Mouse (Mus musculus) MEL (cell line): ENCODE data around the gene Pdcd2l. TPM values are rescaled to one million over a fixed set of nuclear protein-coding genes. Genes with fewer than 3 reads are reported as not detected.

ENCODE experiments used
- DNase-seq: peaks from one replicate; pipeline ENCODE4 v3.0.0; 2011; ENCODE audit warnings: low read depth, low spot score
- H3K27ac ChIP-seq: 2 replicates; pipeline ENCODE4 v1.5.1; 2012; ENCODE audit warnings: low read depth, mild to moderate bottlenecking, control low read depth, low read length, moderate library complexity; ENCODE audit not compliant: control insufficient read depth
- H3K27me3 ChIP-seq, 2 experiments: fragments of 150-350 bp in 1 of 2; sonication (generic) in 1 of 2; 2 replicates each; pipeline ENCODE4 v1.6.1; 2012; ENCODE audit warnings: low read length in 2 of 2, mild to moderate bottlenecking in 2 of 2, improper control_type of control experiment in 1 of 2, moderate library complexity in 1 of 2; ENCODE audit not compliant: insufficient read depth in 2 of 2, control insufficient read depth in 1 of 2
- H3K36me3 ChIP-seq, 2 experiments: 2 replicates each; pipeline ENCODE4 v1.6.1; 2012 to 2014; ENCODE audit warnings: low read length in 2 of 2, improper control_type of control experiment in 1 of 2, inconsistent platforms in 1 of 2, mild to moderate bottlenecking in 1 of 2; ENCODE audit not compliant: insufficient read depth in 2 of 2, control insufficient read depth in 1 of 2
- H3K4me1 ChIP-seq, 2 experiments: fragments of 150-350 bp in 1 of 2; sonication (generic) in 1 of 2; 2 replicates each; pipeline ENCODE4 v1.6.1; 2012; ENCODE audit warnings: low read length in 2 of 2, improper control_type of control experiment in 1 of 2, mild to moderate bottlenecking in 1 of 2; ENCODE audit not compliant: insufficient read depth in 2 of 2, control insufficient read depth in 1 of 2
- H3K4me3 ChIP-seq, 2 experiments: fragments of 150-350 bp in 1 of 2; sonication (generic) in 1 of 2; 2 replicates each; pipeline ENCODE4 v1.5.1; 2012; ENCODE audit warnings: low read depth in 2 of 2, low read length in 2 of 2, mild to moderate bottlenecking in 2 of 2, moderate library complexity in 2 of 2, control low read depth in 1 of 2, improper control_type of control experiment in 1 of 2; ENCODE audit not compliant: control insufficient read depth in 1 of 2, insufficient read depth in 1 of 2
- H3K79me2 ChIP-seq: 2 replicates; pipeline ENCODE4 v1.6.1; 2012; ENCODE audit warnings: mild to moderate bottlenecking, low read length, moderate library complexity; ENCODE audit not compliant: control insufficient read depth, poor library complexity, insufficient read depth
- H3K9ac ChIP-seq: 2 replicates; pipeline ENCODE4 v1.6.1; 2012; ENCODE audit warnings: low read depth, mild to moderate bottlenecking, control low read depth, low read length, moderate library complexity; ENCODE audit not compliant: control insufficient read depth, poor library complexity, severe bottlenecking
- H3K9me3 ChIP-seq: fragments of 150-350 bp; sonication (generic); replicated peaks from 2 replicates; pipeline ENCODE4 v1.6.1; 2012; ENCODE audit warnings: mild to moderate bottlenecking, low read length, improper control_type of control experiment, moderate library complexity; ENCODE audit not compliant: insufficient read depth
- BHLHE40 ChIP-seq: IDR thresholded peaks from 2 replicates; pipeline ENCODE4 v1.6.1; 2012; ENCODE audit warnings: low read depth, mild to moderate bottlenecking, inconsistent platforms, low read length, improper control_type of control experiment, borderline replicate concordance
- CHD1 ChIP-seq: IDR thresholded peaks from 2 replicates; pipeline ENCODE4 v1.6.1; 2012; ENCODE audit warnings: low read depth, mild to moderate bottlenecking, inconsistent platforms, low read length, improper control_type of control experiment
- CHD2 ChIP-seq: IDR thresholded peaks from 2 replicates; pipeline ENCODE4 v1.6.1; 2011; ENCODE audit warnings: low read length, improper control_type of control experiment
- CTCF ChIP-seq, 3 experiments: IDR thresholded peaks in 2 of 3; conservative IDR thresholded peaks in 1 of 3; 2 replicates each; pipeline ENCODE4 v1.5.1; 2011 to 2012; ENCODE audit warnings: low read length in 3 of 3, low read depth in 2 of 3, mild to moderate bottlenecking in 2 of 3, improper control_type of control experiment in 1 of 3, inconsistent platforms in 1 of 3, mixed read lengths in 1 of 3, moderate library complexity in 1 of 3; ENCODE audit not compliant: control insufficient read depth in 1 of 3, insufficient read depth in 1 of 3, poor library complexity in 1 of 3, severe bottlenecking in 1 of 3
- E2F4 ChIP-seq: IDR thresholded peaks from 2 replicates; pipeline ENCODE4 v1.6.1; 2011; ENCODE audit warnings: low read depth, low read length, improper control_type of control experiment, borderline replicate concordance
- ELF1 ChIP-seq: IDR thresholded peaks from 2 replicates; pipeline ENCODE4 v1.6.1; 2014; ENCODE audit warnings: low read depth, mild to moderate bottlenecking, inconsistent platforms, low read length, improper control_type of control experiment, moderate library complexity
- EP300 ChIP-seq, 2 experiments: IDR thresholded peaks; 2 replicates each; pipeline ENCODE4 v1.6.1; 2011; ENCODE audit warnings: improper control_type of control experiment in 2 of 2, low read length in 2 of 2, low read depth in 1 of 2, mild to moderate bottlenecking in 1 of 2
- GABPA ChIP-seq: IDR thresholded peaks from 2 replicates; pipeline ENCODE4 v1.6.1; 2012; ENCODE audit warnings: low read depth, mild to moderate bottlenecking, inconsistent platforms, low read length, improper control_type of control experiment, moderate library complexity
- GATA1 ChIP-seq: IDR thresholded peaks from 2 replicates; pipeline ENCODE4 v1.6.1; 2011; ENCODE audit warnings: low read depth, low read length, improper control_type of control experiment
- HCFC1 ChIP-seq: IDR thresholded peaks from 2 replicates; pipeline ENCODE4 v1.6.1; 2012; ENCODE audit warnings: low read depth, mild to moderate bottlenecking, inconsistent platforms, low read length, improper control_type of control experiment, moderate library complexity
- JUND ChIP-seq: IDR thresholded peaks from 2 replicates; pipeline ENCODE4 v1.6.1; 2011; ENCODE audit warnings: low read depth, mild to moderate bottlenecking, improper control_type of control experiment, low read length
- KAT2A ChIP-seq: conservative IDR thresholded peaks from 2 replicates; pipeline ENCODE4 v1.6.1; 2012; ENCODE audit warnings: low read depth, low read length, improper control_type of control experiment, inconsistent platforms
- MAZ ChIP-seq: IDR thresholded peaks from 2 replicates; pipeline ENCODE4 v1.6.1; 2012; ENCODE audit warnings: low read depth, mild to moderate bottlenecking, inconsistent platforms, low read length, improper control_type of control experiment
- MEF2A ChIP-seq: IDR thresholded peaks from 2 replicates; pipeline ENCODE4 v1.6.1; 2014; ENCODE audit warnings: low read depth, mild to moderate bottlenecking, inconsistent platforms, low read length, improper control_type of control experiment; ENCODE audit not compliant: poor library complexity, insufficient replicate concordance, severe bottlenecking; ENCODE audit errors: extremely low read depth
- MYB ChIP-seq: IDR thresholded peaks from 2 replicates; pipeline ENCODE4 v1.6.1; 2011; ENCODE audit warnings: mild to moderate bottlenecking, low read depth, low read length, improper control_type of control experiment
- NELFE ChIP-seq: IDR thresholded peaks from 2 replicates; pipeline ENCODE4 v1.6.1; 2011; ENCODE audit warnings: low read depth, low read length, improper control_type of control experiment
- NRF1 ChIP-seq: IDR thresholded peaks from 2 replicates; pipeline ENCODE4 v1.6.1; 2014; ENCODE audit warnings: low read depth, mild to moderate bottlenecking, inconsistent platforms, low read length, improper control_type of control experiment, moderate library complexity; ENCODE audit not compliant: poor library complexity, insufficient read depth, severe bottlenecking
- POLR2A ChIP-seq, 2 experiments: IDR thresholded peaks; 2 replicates each; pipeline ENCODE4 v1.6.1; 2011 to 2012; ENCODE audit warnings: low read length in 2 of 2, mild to moderate bottlenecking in 2 of 2, control low read depth in 1 of 2, improper control_type of control experiment in 1 of 2, low read depth in 1 of 2, moderate library complexity in 1 of 2; ENCODE audit not compliant: control insufficient read depth in 1 of 2, insufficient read depth in 1 of 2, poor library complexity in 1 of 2
- POLR2AphosphoS2 ChIP-seq: IDR thresholded peaks from 2 replicates; pipeline ENCODE4 v1.6.1; 2011; ENCODE audit warnings: low read length, improper control_type of control experiment
- POLR2AphosphoS5 ChIP-seq: IDR thresholded peaks from 2 replicates; pipeline ENCODE4 v1.6.1; 2012; ENCODE audit warnings: low read depth, borderline replicate concordance, mild to moderate bottlenecking, inconsistent platforms, low read length, moderate library complexity, mixed read lengths
- RAD21 ChIP-seq: IDR thresholded peaks from 2 replicates; pipeline ENCODE4 v1.6.1; 2011; ENCODE audit warnings: mild to moderate bottlenecking, low read depth, low read length, improper control_type of control experiment
- RCOR1 ChIP-seq: IDR thresholded peaks from 2 replicates; pipeline ENCODE4 v1.6.1; 2012; ENCODE audit warnings: low read depth, mild to moderate bottlenecking, inconsistent platforms, low read length, improper control_type of control experiment
- SIN3A ChIP-seq: IDR thresholded peaks from 2 replicates; pipeline ENCODE4 v1.6.1; 2012; ENCODE audit warnings: low read length, improper control_type of control experiment, inconsistent platforms
- SMC3 ChIP-seq: IDR thresholded peaks from 2 replicates; pipeline ENCODE4 v1.6.1; 2011; ENCODE audit warnings: low read depth, low read length, improper control_type of control experiment
- TAL1 ChIP-seq: IDR thresholded peaks from 2 replicates; pipeline ENCODE4 v1.6.1; 2012; ENCODE audit warnings: mild to moderate bottlenecking, inconsistent platforms, low read length, moderate library complexity, mixed read lengths
- TCF12 ChIP-seq: IDR thresholded peaks from 2 replicates; pipeline ENCODE4 v1.6.1; 2014; ENCODE audit warnings: low read depth, mild to moderate bottlenecking, inconsistent platforms, low read length, improper control_type of control experiment, moderate library complexity
- UBTF ChIP-seq: IDR thresholded peaks from 2 replicates; pipeline ENCODE4 v1.6.1; 2012; ENCODE audit warnings: low read depth, mild to moderate bottlenecking, inconsistent platforms, low read length, improper control_type of control experiment, moderate library complexity, borderline replicate concordance; ENCODE audit not compliant: insufficient read depth
- USF1 ChIP-seq: IDR thresholded peaks from 2 replicates; pipeline ENCODE4 v1.6.1; 2014; ENCODE audit warnings: low read depth, mild to moderate bottlenecking, inconsistent platforms, low read length, improper control_type of control experiment, moderate library complexity
- USF2 ChIP-seq, 2 experiments: IDR thresholded peaks; 2 replicates each; pipeline ENCODE4 v1.6.1; 2011 to 2012; ENCODE audit warnings: improper control_type of control experiment in 2 of 2, low read length in 2 of 2, borderline replicate concordance in 1 of 2, inconsistent platforms in 1 of 2, low read depth in 1 of 2, mild to moderate bottlenecking in 1 of 2; ENCODE audit not compliant: insufficient read depth in 1 of 2
- ZC3H11A ChIP-seq: IDR thresholded peaks from 2 replicates; pipeline ENCODE4 v1.6.1; 2012; ENCODE audit warnings: low read depth, mild to moderate bottlenecking, inconsistent platforms, low read length, improper control_type of control experiment
- ZNF384 ChIP-seq: IDR thresholded peaks from 2 replicates; pipeline ENCODE4 v1.6.1; 2012; ENCODE audit warnings: low read depth, mild to moderate bottlenecking, inconsistent platforms, low read length, improper control_type of control experiment
- polyA plus RNA-seq, 2 experiments: library from polyadenylated mRNA; stranded (reverse) in 1 of 2; unstranded in 1 of 2; fragments of >175 nt in 1 of 2; fragments of >200 nt in 1 of 2; gene quantifications; 2 replicates each; pipeline versions ENCODE4 v1.2.1 to v1.2.4; 2012; ENCODE audit warnings: low replicate concordance in 2 of 2, low read depth in 1 of 2; ENCODE audit not compliant: insufficient read length in 2 of 2, insufficient read depth in 1 of 2, missing spikeins in 1 of 2
- total RNA-seq: library from RNA; depleted of rRNA; stranded (reverse); fragments of 300-350 nt; gene quantifications from 2 replicates; pipeline ENCODE4 v1.2.3, GENCODE M21; 2012

Pdcd2l gene
- total and polyA plus RNA-seq, 3 experiments = 25.7 to 26.6 TPM; not detected in 1

DNA sequence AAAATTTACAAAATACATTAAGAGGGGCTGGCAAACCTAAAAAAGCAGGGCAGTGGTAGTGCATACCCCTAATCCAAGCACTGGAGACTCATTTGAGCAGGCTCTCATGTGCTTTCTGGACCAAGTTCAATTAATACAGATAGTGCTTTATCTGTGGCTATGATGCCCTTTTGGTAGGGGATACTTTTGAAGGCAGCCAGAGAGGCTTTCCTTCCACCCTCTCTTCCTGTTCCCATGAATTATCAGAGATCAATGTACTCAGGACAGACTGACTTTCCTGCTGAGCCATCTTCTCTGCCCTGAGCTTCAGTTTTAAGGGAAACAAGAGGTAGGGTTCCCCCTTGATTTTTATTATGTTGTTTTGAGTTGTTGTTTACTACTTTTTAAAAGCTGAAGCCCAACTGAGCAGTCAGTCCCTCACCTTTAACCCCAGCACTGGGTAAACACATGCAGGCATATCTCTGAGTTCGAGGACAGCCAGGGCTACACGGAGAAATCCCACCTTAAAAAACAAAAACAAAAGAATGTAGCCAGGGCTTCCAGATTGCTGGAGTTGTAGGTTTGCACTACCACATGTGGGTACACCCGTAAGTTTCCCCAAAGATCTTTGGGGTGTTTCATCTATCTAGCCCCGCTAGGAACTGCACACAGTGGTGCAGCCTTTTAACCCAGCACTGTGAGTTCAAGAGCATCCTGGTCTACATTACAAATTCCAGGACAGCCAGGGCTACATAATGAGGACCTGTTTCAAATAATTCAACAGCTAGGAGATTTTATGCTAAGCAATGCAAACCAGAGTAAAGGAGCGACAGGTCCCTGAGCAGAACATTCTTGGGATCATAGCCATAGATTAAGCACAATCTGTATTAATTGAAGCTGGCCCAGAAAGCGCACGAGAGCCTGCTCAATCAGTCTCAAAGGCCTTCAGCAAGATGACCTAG lies 36.6 kb upstream of the Pdcd2l start (continued):
- TF ChIP-seq USF2 (IDR thresholded peaks at IDR 0.05; ENCODE audit: borderline replicate concordance in 1 of 2, insufficient read depth in 1 of 2, low read depth in 1 of 2, low read length in 2 of 2) = no peak
- TF ChIP-seq TAL1 = no peak
- TF ChIP-seq, all 39 proteins: peak for 8

GRCm38 (mm10) chr7:34230116-34230515 lies 33.7 kb upstream of the Pdcd2l start, which contains the start of gene Gpi1:
Gpi1 (minus strand) TSS chr7:34230336.
- H3K4me3 ChIP-seq = peak within 1 kb of the TSS; percentile 77 to 98
- H3K4me1 ChIP-seq = peaks cover 9 to 28% of the 10 kb centered on the region in 2 experiments
- H3K27ac ChIP-seq = peak within 1 kb of the TSS; percentile 55
- H3K27me3 ChIP-seq = no peaks in the 10 kb centered on the region
- H3K9ac ChIP-seq = peak within 1 kb of the TSS; percentile 67
- peaks cover 42% of the 10 kb centered on the region for H3K79me2 ChIP-seq
- H3K9me3 ChIP-seq = no peaks in the 10 kb centered on the region
- DNase-seq = peak; percentile 92
- H3K36me3 ChIP-seq = peaks cover 21 to 25% of the 10 kb centered on the region in 2 experiments
- TF ChIP-seq MYB = no peak
- TF ChIP-seq CHD2 = no peak
- TF ChIP-seq JUND = no peak
- TF ChIP-seq USF1 = no peak
- TF ChIP-seq UBTF = no peak
- peak; percentile 53 for TF ChIP-seq ELF1
- TF ChIP-seq RAD21 = peak; percentile 3
- no peak for TF ChIP-seq USF2 (IDR thresholded peaks at IDR 0.05; ENCODE audit: borderline replicate concordance in 1 of 2, insufficient read depth in 1 of 2, low read depth in 1 of 2, low read length in 2 of 2)
- TF ChIP-seq POLR2AphosphoS5 = no peak
- no peak for TF ChIP-seq ZC3H11A
- TF ChIP-seq POLR2AphosphoS2 = peak; percentile 88
- TF ChIP-seq TAL1 = no peak
- peak; percentile 65 for TF ChIP-seq NRF1
- 0 out of 2 replicates have a peak, but pooled peaks have one; percentile 27 for TF ChIP-seq CHD1
- no peak for TF ChIP-seq SMC3
- peak; percentile 37 to 84; a peak in 2 of 4 replicates for TF ChIP-seq POLR2A (IDR thresholded peaks at IDR 0.05; ENCODE audit: control insufficient read depth in 1 of 2, insufficient read depth in 1 of 2, low read depth in 1 of 2, low read length in 2 of 2, poor library complexity in 1 of 2)
- peak in 1 of 3 experiments; percentile 38; a peak in 3 of 6 replicates for TF ChIP-seq CTCF (IDR thresholded peaks at IDR 0.05 in 2 of 3, conservative IDR thresholded peaks at IDR 0.05 in 1 of 3; ENCODE audit: control insufficient read depth in 1 of 3, insufficient read depth in 1 of 3, low read depth in 2 of 3, low read length in 3 of 3, poor library complexity in 1 of 3, severe bottlenecking in 1 of 3)
- no peak for TF ChIP-seq MEF2A
- peak; percentile 57 for TF ChIP-seq SIN3A
- TF ChIP-seq EP300 (IDR thresholded peaks at IDR 0.05; ENCODE audit: low read depth in 1 of 2, low read length in 2 of 2) = 0 out of 4 replicates have a peak, but pooled peaks of 1 of the 2 experiments have one; percentile 19
- TF ChIP-seq MAZ = peak; percentile 56; the same call in 1 of the 2 replicates
- TF ChIP-seq HCFC1 = peak; percentile 55; the same call in 1 of the 2 replicates
- TF ChIP-seq NELFE = peak; percentile 90
- TF ChIP-seq BHLHE40 = 0 out of 2 replicates have a peak, but pooled peaks have one; percentile 12
- no peak for TF ChIP-seq E2F4
- no peak for TF ChIP-seq KAT2A
- TF ChIP-seq GATA1 = no peak
- TF ChIP-seq RCOR1 = peak; percentile 9; the same call in 1 of the 2 replicates
- peak; percentile 22; the same call in 1 of the 2 replicates for TF ChIP-seq TCF12
- no peak; the same call in 1 of the 2 replicates for TF ChIP-seq ZNF384
- no peak for TF ChIP-seq GABPA
